Mouse (Mus musculus): ENCODE measurements around the gene Gramd1a. TPM values are rescaled to one million over a fixed set of nuclear protein-coding genes. Genes with fewer than 3 reads are reported as not detected.
A peak's percentile ranks its signal among the peaks of the same experiment; 100 is the strongest.

Gene Gramd1a
- polyA plus RNA-seq, 1 experiment, result 53.9 TPM

DNA sequence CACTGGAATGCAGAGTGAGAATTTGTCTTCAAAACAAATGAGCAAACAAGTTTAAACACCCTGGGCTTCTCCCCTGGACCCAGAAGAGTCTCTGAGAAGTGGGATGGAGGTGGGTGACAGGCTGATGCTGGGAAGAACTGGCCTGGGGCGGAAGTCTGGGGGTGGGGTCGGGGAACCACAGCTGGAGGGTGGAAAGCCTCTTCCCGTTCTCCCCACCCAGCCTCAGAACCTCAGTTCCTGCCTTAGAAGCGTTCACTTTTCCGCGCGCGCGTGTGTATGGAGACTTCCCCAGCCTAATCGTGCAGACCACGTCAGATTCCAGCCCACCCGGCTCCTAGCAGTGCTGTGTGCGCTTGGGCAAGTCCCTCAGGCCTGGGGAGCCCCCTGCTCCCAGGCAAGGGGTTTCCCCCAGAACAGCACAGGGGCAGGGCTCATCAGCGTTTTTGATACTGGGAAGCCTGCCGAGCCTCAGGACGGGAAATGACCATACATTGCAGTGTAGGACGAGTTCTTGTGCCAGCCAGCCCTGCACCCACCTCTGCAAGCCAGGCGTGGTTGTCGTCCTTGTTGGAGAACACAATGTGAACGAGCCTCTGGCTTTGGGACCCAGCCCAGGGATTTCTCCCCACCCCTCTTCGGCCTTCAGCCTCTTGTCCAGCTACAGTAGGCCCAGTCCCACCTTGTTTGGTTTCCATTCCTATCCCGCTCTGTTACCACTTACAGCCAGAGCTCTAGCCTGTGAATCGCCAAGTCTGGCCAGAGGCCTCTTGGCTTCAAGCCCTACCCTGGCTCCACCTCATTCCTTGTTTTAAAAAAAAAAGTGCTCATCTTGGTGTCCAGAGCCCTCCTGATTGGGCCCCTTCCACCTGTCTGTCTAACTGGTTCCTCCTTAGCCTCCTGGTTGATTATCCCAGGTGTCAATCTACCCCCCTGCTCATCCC, 4.1 kb downstream of the Gramd1a start:
- peak overlapping the region; percentile 33 for H3K4me3 ChIP-seq (ENCODE audit: insufficient read depth, low read length)
- peak overlapping the region; percentile 83 for H3K27ac ChIP-seq (ENCODE audit: insufficient read depth, low read length)
- TF ChIP-seq CTCF (IDR thresholded peaks at IDR 0.05; ENCODE audit: borderline replicate concordance, insufficient read depth, low read length) (no peak), POLR2A (IDR thresholded peaks at IDR 0.05; ENCODE audit: low read depth, low read length) (peak; percentile 49; the same call in 1 of the 2 replicates)
- peaks cover 7% of the 10 kb centered on the region; the same call in 1 of the 2 replicates for H3K4me1 ChIP-seq (ENCODE audit: control insufficient read depth, insufficient read depth, low read length)

DNA sequence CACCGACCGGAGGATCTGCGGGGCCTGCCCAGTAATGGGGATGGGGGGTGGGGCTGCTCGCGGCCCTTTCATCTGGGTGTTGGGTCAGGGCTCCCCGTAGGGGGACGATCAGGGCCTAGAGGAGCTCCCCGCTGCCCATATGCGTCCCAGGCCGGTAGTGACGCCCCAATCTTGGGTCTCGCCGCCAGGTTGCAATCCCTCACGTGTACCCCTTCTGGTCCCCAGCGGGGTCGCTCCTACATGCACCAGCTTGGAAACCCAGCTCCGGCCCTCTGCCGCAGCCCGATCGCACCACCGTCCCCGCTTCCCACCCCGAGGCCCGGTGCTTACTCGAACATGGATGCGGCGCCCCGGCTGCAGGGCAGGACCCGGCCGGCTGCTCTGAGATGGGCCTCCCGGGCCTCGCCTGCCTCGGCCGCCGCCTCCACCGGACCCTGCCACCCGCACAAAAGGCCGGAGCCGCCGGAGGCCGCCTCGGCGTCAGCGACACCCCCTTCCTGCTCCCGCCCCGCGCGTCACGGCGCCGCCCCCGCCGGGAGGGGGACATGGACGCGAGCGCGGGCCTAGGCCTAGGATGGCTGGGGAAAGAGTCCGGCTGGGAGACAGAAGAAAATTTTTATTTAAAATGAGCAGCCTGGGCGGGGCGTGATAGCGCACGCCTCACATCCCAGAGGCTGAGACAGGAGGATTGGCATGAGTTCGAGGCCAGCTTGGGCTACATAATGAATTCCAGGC, 5.0 kb downstream of the Gramd1a start:
- peak overlapping the region; percentile 86 for H3K4me3 ChIP-seq (ENCODE audit: insufficient read depth, low read length)

DNA sequence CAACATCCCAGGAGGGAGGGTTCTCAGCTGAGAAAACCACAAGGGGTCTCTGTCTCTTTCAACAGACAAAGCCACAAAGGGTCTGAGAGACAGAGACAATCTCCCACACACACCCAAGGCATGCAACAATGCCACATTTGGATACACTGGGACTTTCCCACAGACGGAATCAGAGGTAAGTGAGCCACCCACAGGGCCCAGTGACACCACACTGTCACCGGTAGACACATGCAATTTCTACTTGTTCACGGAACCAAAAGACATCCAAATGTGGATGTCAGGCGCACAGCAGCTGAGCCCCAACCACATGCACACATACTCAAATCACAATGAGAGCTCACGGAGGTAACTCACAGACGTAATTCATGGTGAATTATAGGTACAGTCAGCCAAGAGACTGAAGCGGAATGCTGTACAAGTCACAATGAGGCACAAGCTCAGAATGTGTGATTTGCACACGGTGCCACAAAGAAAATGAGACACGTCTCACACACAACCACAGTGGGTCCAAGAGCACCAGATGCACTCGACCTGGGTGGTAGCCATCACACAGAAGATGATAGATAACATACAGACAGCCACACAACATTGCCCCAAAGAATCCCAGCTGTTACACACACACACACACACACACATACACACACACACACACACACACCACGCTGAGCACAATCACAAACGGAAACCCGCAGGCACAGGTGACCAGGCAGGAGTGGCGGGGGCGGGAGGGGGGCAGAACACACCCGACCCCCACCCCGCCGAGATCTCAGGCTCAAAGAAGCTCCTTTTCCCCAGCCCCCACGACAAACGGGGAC, 5.7 kb downstream of the Gramd1a start:
- no peak for TF ChIP-seq POLR2A (IDR thresholded peaks at IDR 0.05; ENCODE audit: low read depth, low read length)
- TF ChIP-seq CTCF (IDR thresholded peaks at IDR 0.05; ENCODE audit: borderline replicate concordance, insufficient read depth, low read length), result no peak
- Histone ChIP-seq H3K27ac (ENCODE audit: insufficient read depth, low read length) (peak overlapping the region; percentile 39), H3K4me3 (ENCODE audit: insufficient read depth, low read length) (peak overlapping the region; percentile 86), H3K4me1 (ENCODE audit: control insufficient read depth, insufficient read depth, low read length) (peaks cover 7% of the 10 kb centered on the region; the same call in 1 of the 2 replicates)

More for the DNA sequence above, 5.0 kb downstream of the Gramd1a start:
- TF ChIP-seq CTCF (IDR thresholded peaks at IDR 0.05; ENCODE audit: borderline replicate concordance, insufficient read depth, low read length) (no peak), POLR2A (IDR thresholded peaks at IDR 0.05; ENCODE audit: low read depth, low read length) (peak; percentile 78)
- Histone ChIP-seq H3K4me1 (ENCODE audit: control insufficient read depth, insufficient read depth, low read length) (peaks cover 7% of the 10 kb centered on the region; the same call in 1 of the 2 replicates), H3K27ac (ENCODE audit: insufficient read depth, low read length) (peak overlapping the region; percentile 83)

DNA sequence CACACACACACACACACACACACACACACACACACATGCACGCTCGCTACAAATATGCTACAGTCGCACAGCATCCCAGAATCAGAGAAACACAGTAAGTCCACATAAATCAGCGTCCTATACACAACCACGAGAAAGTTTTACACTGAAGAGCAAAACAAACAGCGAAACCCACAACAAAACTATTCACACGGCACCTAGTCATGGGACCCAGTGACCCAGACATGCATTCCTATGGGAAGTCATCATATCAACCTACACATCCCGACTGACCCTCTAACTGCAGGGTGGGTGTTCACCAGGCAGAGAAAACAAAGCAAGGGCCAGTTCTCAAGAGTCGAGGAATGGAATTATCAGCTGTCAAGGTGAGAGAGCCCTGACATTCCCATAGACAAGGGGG, 6.4 kb downstream of the Gramd1a start:
- peak overlapping the region; percentile 39 for H3K27ac ChIP-seq (ENCODE audit: insufficient read depth, low read length)
- peak overlapping the region; percentile 86 for H3K4me3 ChIP-seq (ENCODE audit: insufficient read depth, low read length)
- peaks cover 7% of the 10 kb centered on the region; the same call in 1 of the 2 replicates for H3K4me1 ChIP-seq (ENCODE audit: control insufficient read depth, insufficient read depth, low read length)
- TF ChIP-seq POLR2A (IDR thresholded peaks at IDR 0.05; ENCODE audit: low read depth, low read length), result no peak

DNA sequence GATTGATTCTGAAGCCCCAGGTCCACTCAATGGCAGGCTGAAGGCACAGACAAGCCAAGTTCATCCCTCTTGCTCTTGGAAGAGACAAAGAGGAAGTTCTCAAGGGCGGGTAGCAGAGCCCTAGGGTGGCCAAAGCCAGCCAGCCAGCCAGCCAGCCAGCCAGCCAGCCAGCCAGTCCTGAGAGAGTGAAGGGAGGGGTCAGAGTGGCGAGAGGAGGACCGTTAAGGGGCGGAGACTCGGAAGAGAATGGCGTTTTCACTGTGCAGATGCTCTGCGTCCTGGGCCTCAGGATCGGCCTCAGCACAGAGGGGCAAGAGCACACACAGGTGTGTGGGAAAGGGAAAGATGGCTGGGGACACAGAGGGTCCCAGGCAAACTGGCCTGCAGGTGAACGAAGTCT, 6.9 kb downstream of the Gramd1a start:
- H3K4me1 ChIP-seq (ENCODE audit: control insufficient read depth, insufficient read depth, low read length), result peaks cover 7% of the 10 kb centered on the region; the same call in 1 of the 2 replicates
- TF ChIP-seq POLR2A (IDR thresholded peaks at IDR 0.05; ENCODE audit: low read depth, low read length) (peak; percentile 58; the same call in 1 of the 2 replicates), CTCF (IDR thresholded peaks at IDR 0.05; ENCODE audit: borderline replicate concordance, insufficient read depth, low read length) (no peak)

DNA sequence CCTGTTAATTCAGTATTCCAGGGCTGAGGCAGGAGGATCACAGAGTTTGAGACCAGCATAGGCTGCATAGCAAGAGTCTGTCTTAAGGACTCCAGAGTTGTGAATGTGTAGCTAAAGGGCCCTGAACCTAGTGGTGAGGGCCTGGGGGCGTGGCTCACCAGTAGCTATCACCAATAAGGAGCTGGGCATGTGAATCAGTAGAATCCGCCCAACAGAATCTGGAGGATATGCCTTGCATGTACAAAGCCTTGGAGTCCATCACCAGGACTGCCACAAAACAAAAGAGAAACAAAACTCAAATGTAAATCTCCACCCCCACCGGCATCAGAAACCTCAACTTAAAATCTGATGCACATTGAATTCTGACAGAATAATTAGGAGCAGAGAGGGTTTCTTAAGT, 7.6 kb downstream of the Gramd1a start:
- peak overlapping the region; percentile 39 for H3K4me3 ChIP-seq (ENCODE audit: insufficient read depth, low read length)
- H3K27ac ChIP-seq (ENCODE audit: insufficient read depth, low read length), result peak overlapping the region; percentile 62
- peaks cover 7% of the 10 kb centered on the region; the same call in 1 of the 2 replicates for H3K4me1 ChIP-seq (ENCODE audit: control insufficient read depth, insufficient read depth, low read length)
- TF ChIP-seq CTCF (IDR thresholded peaks at IDR 0.05; ENCODE audit: borderline replicate concordance, insufficient read depth, low read length), result no peak

More for the DNA sequence above, 6.9 kb downstream of the Gramd1a start:
- H3K4me3 ChIP-seq (ENCODE audit: insufficient read depth, low read length), result peak overlapping the region; percentile 86
- peak overlapping the region; percentile 62 for H3K27ac ChIP-seq (ENCODE audit: insufficient read depth, low read length)

DNA sequence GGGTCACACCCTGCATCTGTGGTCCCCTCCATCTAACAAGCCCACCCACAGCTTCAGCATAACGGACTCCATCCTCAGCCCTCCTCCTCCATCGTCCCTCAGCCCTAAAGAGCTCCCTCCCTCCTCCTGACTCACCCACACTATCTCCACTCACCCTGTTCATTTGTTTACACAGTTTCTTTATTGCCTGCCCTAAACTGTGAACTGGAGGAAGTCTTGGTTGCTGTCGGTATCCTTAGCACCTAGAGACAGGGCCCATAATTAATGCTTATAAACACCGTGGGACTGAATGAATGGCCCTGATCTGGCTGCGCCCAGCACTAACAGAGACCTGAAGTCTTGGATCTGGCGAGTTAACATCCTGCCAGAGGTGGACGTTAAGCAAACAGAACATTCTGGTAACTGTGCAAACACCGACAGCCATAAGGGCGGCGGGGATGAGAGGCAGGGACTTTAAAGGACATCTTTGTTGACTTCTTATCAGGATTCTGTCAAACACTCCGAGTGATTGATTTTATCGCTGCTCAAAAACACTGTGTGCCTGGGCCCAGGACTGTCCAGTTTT, 10.0 kb downstream of the Gramd1a start:
- Histone ChIP-seq H3K4me1 (ENCODE audit: control insufficient read depth, insufficient read depth, low read length) (peaks cover 7% of the 10 kb centered on the region; the same call in 1 of the 2 replicates), H3K27ac (ENCODE audit: insufficient read depth, low read length) (no peak overlapping the region), H3K4me3 (ENCODE audit: insufficient read depth, low read length) (no peak overlapping the region)
- TF ChIP-seq POLR2A (IDR thresholded peaks at IDR 0.05; ENCODE audit: low read depth, low read length) (no peak), CTCF (IDR thresholded peaks at IDR 0.05; ENCODE audit: borderline replicate concordance, insufficient read depth, low read length) (no peak)

DNA sequence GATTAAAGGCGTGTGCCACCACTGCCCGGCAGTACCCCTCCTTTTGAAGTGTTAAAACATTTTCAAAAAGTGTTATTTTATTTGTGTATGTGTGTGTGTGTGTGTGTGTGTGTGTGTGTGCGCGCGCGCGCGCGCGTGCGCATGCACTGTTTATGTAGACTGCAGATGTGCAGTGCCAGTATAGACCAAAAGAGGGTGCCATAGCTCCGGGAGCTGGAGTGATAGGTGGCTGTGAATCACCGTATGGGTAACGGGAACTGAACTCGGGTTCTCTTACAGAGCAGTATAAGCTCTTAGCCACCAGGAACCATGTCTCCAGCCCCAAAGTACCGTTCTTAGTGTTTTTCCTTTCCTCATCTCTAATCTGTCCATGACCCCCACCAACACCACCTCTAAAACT, 10.8 kb downstream of the Gramd1a start:
- Histone ChIP-seq H3K27ac (ENCODE audit: insufficient read depth, low read length) (no peak overlapping the region), H3K4me3 (ENCODE audit: insufficient read depth, low read length) (no peak overlapping the region), H3K4me1 (ENCODE audit: control insufficient read depth, insufficient read depth, low read length) (peaks cover 7% of the 10 kb centered on the region; the same call in 1 of the 2 replicates)
- no peak for TF ChIP-seq CTCF (IDR thresholded peaks at IDR 0.05; ENCODE audit: borderline replicate concordance, insufficient read depth, low read length)
- no peak for TF ChIP-seq POLR2A (IDR thresholded peaks at IDR 0.05; ENCODE audit: low read depth, low read length)

DNA sequence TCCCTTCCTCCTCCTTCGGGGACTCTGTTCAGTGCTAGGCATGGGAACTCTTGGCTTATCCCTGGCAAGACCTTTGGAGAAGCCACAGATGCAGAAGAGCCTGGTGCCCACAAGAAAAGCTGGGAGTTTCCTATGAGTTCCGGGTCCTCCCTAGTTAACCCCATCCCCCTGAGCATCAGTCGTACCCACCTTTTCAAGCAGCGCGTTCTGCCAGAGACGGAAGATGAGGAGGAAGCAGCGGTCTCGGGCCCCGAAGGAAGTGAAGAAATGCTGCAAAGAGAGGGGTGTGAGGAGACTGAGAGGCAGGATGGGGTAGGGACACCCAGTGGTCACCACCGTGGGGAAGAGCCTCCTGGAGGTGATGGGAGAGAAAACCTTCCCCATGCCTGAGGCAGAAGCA, 14.8 kb downstream of the Gramd1a start:
- Histone ChIP-seq H3K4me1 (ENCODE audit: control insufficient read depth, insufficient read depth, low read length) (no peaks in the 10 kb centered on the region), H3K27ac (ENCODE audit: insufficient read depth, low read length) (no peak overlapping the region), H3K4me3 (ENCODE audit: insufficient read depth, low read length) (no peak overlapping the region)
- TF ChIP-seq CTCF (IDR thresholded peaks at IDR 0.05; ENCODE audit: borderline replicate concordance, insufficient read depth, low read length) (no peak), POLR2A (IDR thresholded peaks at IDR 0.05; ENCODE audit: low read depth, low read length) (no peak)

All from embryonic fibroblast, embryonic 13.5 days (primary cell).